Mouse (Mus musculus): ENCODE data around the gene Esp38.
"Not testable (repeated sequence)": the region's sequence is repeated elsewhere in the genome, so short reads cannot be mapped to it uniquely, and the experiment has no call there.

The Esp38 gene

GRCm38 (mm10) chr17:39950220-39950619 is at the start of gene Esp38:
Gene Esp38, plus strand, starts transcription at chr17:39950520.
- no peak for DNase-seq (ENCODE audit: inconsistent ontology term)

- DNase-seq (ENCODE audit: inconsistent ontology term): not testable (repeated sequence)
These were observed 47.3 kb upstream of the Esp38 start for GRCm38 (mm10) chr17:39902928-39903545.

Measured in Muller cell, postnatal 12 days (primary cell).